In genomic region chr12:75839083-75839736, GRCm38 (mm10) we compare ENCODE assay signal across 13 mouse cellular contexts. TPM values are rescaled to one million over a fixed set of nuclear protein-coding genes. Genes with fewer than 3 reads are reported as not detected.
A peak's percentile ranks its signal among the peaks of the same experiment; 100 is the strongest.
DNase-seq lines count a peak whose midpoint lies in the region; ATAC-seq and TF ChIP-seq lines count a peak whose summit lies in the region.
"Had no signal": no experiment of that assay in that cellular context is flagged by ENCODE, and none has a peak within 500 bp of the region (broad histone marks: within the 10 kb centered on the region; RNA-seq: fewer than 3 reads in every experiment).

No protein-coding gene starts in this region.

- no peak for TF ChIP-seq CTCF in lung, embryonic 14.5 days (IDR thresholded peaks at IDR 0.05; ENCODE audit: low read depth)

- peaks cover 52% of the 10 kb centered on the region for H3K4me1 ChIP-seq in heart, embryonic 15.5 days (replicated peaks)
- H3K4me1 ChIP-seq in lung, embryonic 14.5 days (ENCODE audit: insufficient read depth): peaks cover 7% of the 10 kb centered on the region
- H3K4me1 ChIP-seq: neural tube, embryonic 12.5 days had no signal

- no peak for DNase-seq in heart, adult 9 months (ENCODE audit: low spot score in 2 of 2)
- peak; percentile 45 for DNase-seq in lung, embryonic 14.5 days
- DNase-seq in lung, postnatal 14 days: no peak
- DNase-seq in kidney, adult 8-10 months: peak; percentile 49 to 80
- peak; percentile 59 for DNase-seq in kidney, postnatal 14 days
- DNase-seq in adrenal gland, postnatal 25 days: no peak
- DNase-seq: gastrocnemius, postnatal 36 days; liver, embryonic 13.5 days; thymus, postnatal 4 days had no signal

- 0 out of 2 replicates have a peak overlapping the region, but pooled peaks have one; percentile 19 for H3K9ac ChIP-seq in heart, embryonic 15.5 days
- no peak overlapping the region for H3K9ac ChIP-seq in lung, embryonic 14.5 days
- H3K9ac ChIP-seq: liver, embryonic 13.5 days; midbrain, embryonic 12.5 days; neural tube, embryonic 12.5 days had no signal

- no peak for ATAC-seq in heart, embryonic 15.5 days (replicated peaks; ENCODE audit: insufficient number of reproducible peaks, insufficient read depth, low FRiP score, low read depth)
- no peak for ATAC-seq in lung, embryonic 14.5 days (ENCODE audit: insufficient read depth)
- ATAC-seq: forebrain, embryonic 16.5 days had no signal

- 0 out of 2 replicates have a peak overlapping the region, but pooled peaks have one; percentile 14 for H3K4me2 ChIP-seq in heart, embryonic 15.5 days
- H3K4me2 ChIP-seq in lung, embryonic 14.5 days: no peak overlapping the region
- H3K4me2 ChIP-seq: liver, embryonic 13.5 days; midbrain, embryonic 12.5 days; neural tube, embryonic 12.5 days had no signal

- no peaks in the 10 kb centered on the region for H3K27me3 ChIP-seq in heart, embryonic 15.5 days
- H3K27me3 ChIP-seq in lung, embryonic 14.5 days (ENCODE audit: insufficient read depth, low read length): no peaks in the 10 kb centered on the region
- H3K27me3 ChIP-seq: midbrain, embryonic 12.5 days; neural tube, embryonic 12.5 days had no signal

- no peaks in the 10 kb centered on the region for H3K36me3 ChIP-seq in heart, embryonic 15.5 days
- no peaks in the 10 kb centered on the region for H3K36me3 ChIP-seq in lung, embryonic 14.5 days (ENCODE audit: insufficient read depth)
- H3K36me3 ChIP-seq: liver, embryonic 13.5 days; midbrain, embryonic 12.5 days; neural tube, embryonic 12.5 days had no signal

- 39% methylated on average over 11 of the region's 11 CpGs for WGBS in heart, embryonic 15.5 days
- WGBS in lung, embryonic 14.5 days: 66% methylated on average over 11 of the region's 11 CpGs

- no peaks in the 10 kb centered on the region for H3K9me3 ChIP-seq in heart, embryonic 15.5 days (replicated peaks)
- no peaks in the 10 kb centered on the region for H3K9me3 ChIP-seq in lung, embryonic 14.5 days (ENCODE audit: low read depth, low read length)
- H3K9me3 ChIP-seq: liver, embryonic 13.5 days; midbrain, embryonic 12.5 days; neural tube, embryonic 12.5 days had no signal

- peak overlapping the region; percentile 50 for H3K27ac ChIP-seq in heart, embryonic 15.5 days
- 0 out of 2 replicates have a peak overlapping the region, but pooled peaks have one; percentile 25 for H3K27ac ChIP-seq in lung, embryonic 14.5 days (ENCODE audit: low read depth)
- H3K27ac ChIP-seq: liver, embryonic 13.5 days; midbrain, embryonic 12.5 days; neural tube, embryonic 12.5 days had no signal

- no peak overlapping the region for H3K4me3 ChIP-seq in heart, embryonic 15.5 days
- H3K4me3 ChIP-seq in lung, embryonic 14.5 days (ENCODE audit: low read depth, low read length): no peak overlapping the region
- H3K4me3 ChIP-seq: liver, embryonic 13.5 days; midbrain, embryonic 12.5 days; neural tube, embryonic 12.5 days had no signal

RNA-seq across cellular contexts. Expression of gene Syne2, which starts 21.3 kb away (rescaled TPM):
- 38.7 and 45.7 TPM in 2 replicates for polyA plus RNA-seq in heart, embryonic 15.5 days (2015; fragmentation: Nextera tagmentation; extraction: Ambion mirVana)
- 59.4 and 68.4 TPM in 2 replicates for polyA plus RNA-seq in lung, embryonic 14.5 days (2014; fragmentation: Nextera tagmentation; extraction: Ambion mirVana)
- total RNA-seq in adrenal gland, postnatal 25 days (2021): 47.9 and 67.7 TPM in 2 replicates

Comparison
In these comparisons a context has a peak if more than half of its experiments do, and no peak if none do; other contexts are left out.
1. DNase-seq: peak in lung, embryonic 14.5 days (single experiment), kidney, adult 8-10 months (2 of 2) and kidney, postnatal 14 days (single experiment); none in heart, adult 9 months (0 of 2), lung, postnatal 14 days (single experiment) and adrenal gland, postnatal 25 days (single experiment).